Mouse (Mus musculus): Measurements from ENCODE around the gene Tmem30b.

Tmem30b gene

GRCm38 (mm10) chr12:73521238-73521841 is 24.9 kb downstream of the Tmem30b start:
- DNase-seq (ENCODE audit: extremely low read depth, insufficient read length, low spot score), result no peak

- peak; percentile 45 for DNase-seq (ENCODE audit: extremely low read depth, insufficient read length, low spot score)
These were observed 28.4 kb downstream of the Tmem30b start for GRCm38 (mm10) chr12:73517768-73518167.

GRCm38 (mm10) chr12:73517022-73517709 is 29.0 kb downstream of the Tmem30b start:
- DNase-seq (ENCODE audit: extremely low read depth, insufficient read length, low spot score), result peak; percentile 41

- DNase-seq (ENCODE audit: extremely low read depth, insufficient read length, low spot score), result no peak
These were observed 29.7 kb downstream of the Tmem30b start for GRCm38 (mm10) chr12:73516516-73516915.

GRCm38 (mm10) chr12:73514722-73515121 is 31.5 kb downstream of the Tmem30b start:
- no peak for DNase-seq (ENCODE audit: extremely low read depth, insufficient read length, low spot score)

- no peak for DNase-seq (ENCODE audit: extremely low read depth, insufficient read length, low spot score)
These were observed 32.2 kb downstream of the Tmem30b start for GRCm38 (mm10) chr12:73513958-73514357.

- DNase-seq (ENCODE audit: extremely low read depth, insufficient read length, low spot score), result no peak
These were observed 34.6 kb downstream of the Tmem30b start for GRCm38 (mm10) chr12:73511467-73512047.

- no peak for DNase-seq (ENCODE audit: extremely low read depth, insufficient read length, low spot score)
These were observed 39.1 kb downstream of the Tmem30b start for GRCm38 (mm10) chr12:73507105-73507504.

GRCm38 (mm10) chr12:73506648-73507047 is 39.5 kb downstream of the Tmem30b start:
- DNase-seq (ENCODE audit: extremely low read depth, insufficient read length, low spot score), result no peak

- no peak for DNase-seq (ENCODE audit: extremely low read depth, insufficient read length, low spot score)
These were observed 45.4 kb downstream of the Tmem30b start for GRCm38 (mm10) chr12:73500689-73501326.

GRCm38 (mm10) chr12:73495172-73495571 is 51.0 kb downstream of the Tmem30b start:
- no peak for DNase-seq (ENCODE audit: extremely low read depth, insufficient read length, low spot score)

GRCm38 (mm10) chr12:73493929-73494530 is 52.2 kb downstream of the Tmem30b start:
- no peak for DNase-seq (ENCODE audit: extremely low read depth, insufficient read length, low spot score)

Measured in 3134 (cell line).